Mouse (Mus musculus) gastrocnemius, adult 18-20 months (tissue): ENCODE results near the gene Arsj. TPM values are rescaled to one million over a fixed set of nuclear protein-coding genes. Genes with fewer than 3 reads are reported as not detected.
A peak's percentile ranks its signal among the peaks of the same experiment; 100 is the strongest.

Experiments used
- DNase-seq: peaks from one replicate; pipeline ENCODE4 v3.0.0; 2021; ENCODE audit warnings: low spot score
- long read RNA-seq, 2 experiments: library from polyadenylated mRNA; stranded (forward); transcript quantifications; one replicate each; pipeline ENCODE4 v2.0.0; 2021
- total RNA-seq, 2 experiments: library from RNA; stranded (reverse); gene quantifications; 2 replicates each; pipeline ENCODE4 v1.2.3; 2021

Gene Arsj
- total RNA-seq = under 1 TPM; 0.30 to 0.38 TPM
- long read RNA-seq, experiment 1 = 0 reads
- long read RNA-seq, experiment 2 = 0 reads

- peak; percentile 52 for DNase-seq
Observed at GRCm38 (mm10) chr3:126363568-126364505, at the start of gene Arsj. TSS of gene Arsj (plus strand) at chr3:126363684.

- DNase-seq = no peak
Observed at GRCm38 (mm10) chr3:126324872-126325498, 38.5 kb upstream of the Arsj start.

- peak; percentile 46 for DNase-seq
Observed at GRCm38 (mm10) chr3:126325891-126326627, 37.4 kb upstream of the Arsj start.

- DNase-seq = no peak
Observed at GRCm38 (mm10) chr3:126326628-126327325, 36.7 kb upstream of the Arsj start.

GRCm38 (mm10) chr3:126335329-126335728, 28.2 kb upstream of the Arsj start:
- DNase-seq = no peak

GRCm38 (mm10) chr3:126344745-126345144, 18.7 kb upstream of the Arsj start:
- no peak for DNase-seq

- DNase-seq = no peak
Observed at GRCm38 (mm10) chr3:126359760-126360159, 3.7 kb upstream of the Arsj start.

- DNase-seq = no peak
Observed at GRCm38 (mm10) chr3:126362392-126362791, 1.1 kb upstream of the Arsj start.

- no peak for DNase-seq
Observed at GRCm38 (mm10) chr3:126362931-126363525, 456 bp upstream of the Arsj start.

- DNase-seq = no peak
Observed at GRCm38 (mm10) chr3:126364555-126364954, 1.1 kb downstream of the Arsj start.

GRCm38 (mm10) chr3:126370571-126370970, 7.1 kb downstream of the Arsj start:
- DNase-seq = peak; percentile 24

- no peak for DNase-seq
Observed at GRCm38 (mm10) chr3:126372815-126373545, 9.5 kb downstream of the Arsj start.

- no peak for DNase-seq
Observed at GRCm38 (mm10) chr3:126373721-126374120, 10.2 kb downstream of the Arsj start.

GRCm38 (mm10) chr3:126379252-126379651, 15.8 kb downstream of the Arsj start:
- no peak for DNase-seq

GRCm38 (mm10) chr3:126379702-126380101, 16.2 kb downstream of the Arsj start:
- DNase-seq = peak; percentile 10

GRCm38 (mm10) chr3:126383276-126383675, 19.8 kb downstream of the Arsj start:
- DNase-seq = no peak

GRCm38 (mm10) chr3:126384657-126385438, 21.4 kb downstream of the Arsj start:
- no peak for DNase-seq

- no peak for DNase-seq
Observed at GRCm38 (mm10) chr3:126397451-126397850, 34.0 kb downstream of the Arsj start.

- DNase-seq = no peak
Observed at GRCm38 (mm10) chr3:126397985-126398630, 34.6 kb downstream of the Arsj start.
